Mouse (Mus musculus) heart, postnatal 25 days (tissue): ENCODE data around the gene Myh6. TPM values are rescaled to one million over a fixed set of nuclear protein-coding genes. Genes with fewer than 3 reads are reported as not detected.
"Not testable (repeated sequence)": the region's sequence is repeated elsewhere in the genome, so short reads cannot be mapped to it uniquely, and the experiment has no call there.

Experiments used
- DNase-seq: peaks from one replicate; pipeline ENCODE4 v3.0.0; 2022; ENCODE audit warnings: low spot score
- intact Hi-C: fragments of 180-260 bp; cut with DNase I; formaldehyde crosslinking; loops from one replicate; pipeline ENCODE4 v1.15.1; 2025
- total RNA-seq, 2 experiments: library from RNA; stranded (reverse); gene quantifications; 2 replicates each; pipeline ENCODE4 v1.2.3; 2021

Gene Myh6
- total RNA-seq, 2 experiments from 2014 or later: 23,221 to 24,394 TPM

- intact Hi-C loops: no loop called here
- DNase-seq: no peak
Measured at GRCm38 (mm10) chr14:54996793-54997192, 30.1 kb upstream of the Myh6 start.

GRCm38 (mm10) chr14:54995457-54996138, 28.9 kb upstream of the Myh6 start:
- intact Hi-C loops: no loop called here
- DNase-seq: no peak

- no peak for DNase-seq
- intact Hi-C loops: no loop called here
Measured at GRCm38 (mm10) chr14:54994869-54995186, 28.1 kb upstream of the Myh6 start.

- DNase-seq: no peak
- intact Hi-C loops: no loop called here
Measured at GRCm38 (mm10) chr14:54994136-54994868, 27.6 kb upstream of the Myh6 start, which contains the start of gene Myh7. Gene Myh7 (minus strand): TSS chr14:54994626.

- no peak for DNase-seq
- intact Hi-C loops: no loop called here
Measured at GRCm38 (mm10) chr14:54993636-54994035, 26.9 kb upstream of the Myh6 start.

- intact Hi-C loops: no loop called here
- DNase-seq: no peak
Measured at GRCm38 (mm10) chr14:54992196-54992595, 25.5 kb upstream of the Myh6 start.

- DNase-seq: no peak
- intact Hi-C loops: no loop called here
Measured at GRCm38 (mm10) chr14:54989886-54990441, 23.2 kb upstream of the Myh6 start.

GRCm38 (mm10) chr14:54988882-54989281, 22.2 kb upstream of the Myh6 start:
- DNase-seq: no peak
- intact Hi-C loops: no loop called here

GRCm38 (mm10) chr14:54988350-54988874, 21.7 kb upstream of the Myh6 start:
- DNase-seq, intact Hi-C loops: not testable (repeated sequence)

- intact Hi-C loops: no loop called here
- DNase-seq: no peak
Measured at GRCm38 (mm10) chr14:54981934-54982333, 15.2 kb upstream of the Myh6 start.

- intact Hi-C loops: no loop called here
- DNase-seq: no peak
Measured at GRCm38 (mm10) chr14:54978664-54979063, 11.9 kb upstream of the Myh6 start.

GRCm38 (mm10) chr14:54976633-54977032, 9.9 kb upstream of the Myh6 start, which contains the start of gene Gm17428:
Gene Gm17428 (plus strand): TSS chr14:54976933.
- DNase-seq: no peak
- intact Hi-C loops: no loop called here

- intact Hi-C loops: no loop called here
- no peak for DNase-seq
Measured at GRCm38 (mm10) chr14:54974068-54974791, 7.5 kb upstream of the Myh6 start.

GRCm38 (mm10) chr14:54972786-54973185, 6.1 kb upstream of the Myh6 start:
- intact Hi-C loops: loop anchor here (1.0 kb wide), 1 partner anchor 28 kb away; no protein-coding TSS in a partner anchor
- DNase-seq: not testable (repeated sequence)

- peak; percentile 50 for DNase-seq
- intact Hi-C loops: no loop called here
Measured at GRCm38 (mm10) chr14:54968344-54968743, 1.6 kb upstream of the Myh6 start.

GRCm38 (mm10) chr14:54967874-54968273, 1.1 kb upstream of the Myh6 start:
- DNase-seq: no peak
- intact Hi-C loops: no loop called here

- intact Hi-C loops: no loop called here
- no peak for DNase-seq
Measured at GRCm38 (mm10) chr14:54965631-54966030, 1.1 kb downstream of the Myh6 start.

- DNase-seq: no peak
- intact Hi-C loops: no loop called here
Measured at GRCm38 (mm10) chr14:54965044-54965443, 1.7 kb downstream of the Myh6 start.

GRCm38 (mm10) chr14:54963727-54964126, 3.0 kb downstream of the Myh6 start:
- no peak for DNase-seq

GRCm38 (mm10) chr14:54962714-54963113, 4.0 kb downstream of the Myh6 start:
- no peak for DNase-seq
- intact Hi-C loops: no loop called here

More at GRCm38 (mm10) chr14:54963727-54964126, 3.0 kb downstream of the Myh6 start:
- intact Hi-C loops: no loop called here
